Mouse (Mus musculus) myocyte (in vitro differentiated cells): ENCODE results near the gene Paqr8.

Source experiments
- CEBPB ChIP-seq: IDR thresholded peaks from 2 replicates; pipeline ENCODE4 v1.6.1; 2011; ENCODE audit warnings: mild to moderate bottlenecking, moderate library complexity; ENCODE audit not compliant: poor library complexity, insufficient read depth, severe bottlenecking
- E2F4 ChIP-seq: IDR thresholded peaks from one replicate; pipeline ENCODE4 v1.6.1; 2011; ENCODE audit warnings: mild to moderate bottlenecking, control low read depth, moderate library complexity; ENCODE audit not compliant: insufficient read depth
- MAX ChIP-seq: IDR thresholded peaks from one replicate; pipeline ENCODE4 v1.6.1; 2011; ENCODE audit warnings: low read depth, mild to moderate bottlenecking, control low read depth
- MYOD1 ChIP-seq, 3 experiments: IDR thresholded peaks; one replicate each; pipeline ENCODE4 v1.6.1; 2011; ENCODE audit warnings: control low read depth in 2 of 3, low read depth in 2 of 3, mild to moderate bottlenecking in 2 of 3, moderate library complexity in 1 of 3; ENCODE audit not compliant: insufficient read length in 2 of 3, control insufficient read depth in 1 of 3
- MYOG ChIP-seq, 3 experiments: IDR thresholded peaks; one replicate each; pipeline ENCODE4 v1.6.1; 2011; ENCODE audit warnings: control low read depth in 2 of 3, low read depth in 2 of 3, mild to moderate bottlenecking in 2 of 3; ENCODE audit not compliant: insufficient read length in 2 of 3, control insufficient read depth in 1 of 3, insufficient read depth in 1 of 3
- POLR2A ChIP-seq: IDR thresholded peaks from one replicate; pipeline ENCODE4 v1.6.1; 2011; ENCODE audit warnings: low read depth, mild to moderate bottlenecking, control low read depth, moderate library complexity; ENCODE audit not compliant: insufficient read length
- POLR2AphosphoS2 ChIP-seq: IDR thresholded peaks from one replicate; pipeline ENCODE4 v1.6.1; 2011; ENCODE audit warnings: low read depth, control low read depth; ENCODE audit not compliant: insufficient read length
- REST ChIP-seq: IDR thresholded peaks from one replicate; pipeline ENCODE4 v1.6.1; 2011; ENCODE audit warnings: mild to moderate bottlenecking, control low read depth, moderate library complexity; ENCODE audit not compliant: insufficient read depth, insufficient read length
- SRF ChIP-seq: IDR thresholded peaks from one replicate; pipeline ENCODE4 v1.6.1; 2011; ENCODE audit warnings: low read depth; ENCODE audit not compliant: control insufficient read depth, insufficient read length
- TCF12 ChIP-seq: IDR thresholded peaks from one replicate; pipeline ENCODE4 v1.6.1; 2011; ENCODE audit warnings: mild to moderate bottlenecking, control low read depth; ENCODE audit not compliant: poor library complexity, insufficient read depth, severe bottlenecking
- TCF3 ChIP-seq: IDR thresholded peaks from one replicate; pipeline ENCODE4 v1.6.1; 2011; ENCODE audit warnings: low read depth, control low read depth; ENCODE audit not compliant: insufficient read length
- USF1 ChIP-seq: IDR thresholded peaks from one replicate; pipeline ENCODE4 v1.6.1; 2011; ENCODE audit warnings: low read depth, mild to moderate bottlenecking, control low read depth, moderate library complexity

DNA sequence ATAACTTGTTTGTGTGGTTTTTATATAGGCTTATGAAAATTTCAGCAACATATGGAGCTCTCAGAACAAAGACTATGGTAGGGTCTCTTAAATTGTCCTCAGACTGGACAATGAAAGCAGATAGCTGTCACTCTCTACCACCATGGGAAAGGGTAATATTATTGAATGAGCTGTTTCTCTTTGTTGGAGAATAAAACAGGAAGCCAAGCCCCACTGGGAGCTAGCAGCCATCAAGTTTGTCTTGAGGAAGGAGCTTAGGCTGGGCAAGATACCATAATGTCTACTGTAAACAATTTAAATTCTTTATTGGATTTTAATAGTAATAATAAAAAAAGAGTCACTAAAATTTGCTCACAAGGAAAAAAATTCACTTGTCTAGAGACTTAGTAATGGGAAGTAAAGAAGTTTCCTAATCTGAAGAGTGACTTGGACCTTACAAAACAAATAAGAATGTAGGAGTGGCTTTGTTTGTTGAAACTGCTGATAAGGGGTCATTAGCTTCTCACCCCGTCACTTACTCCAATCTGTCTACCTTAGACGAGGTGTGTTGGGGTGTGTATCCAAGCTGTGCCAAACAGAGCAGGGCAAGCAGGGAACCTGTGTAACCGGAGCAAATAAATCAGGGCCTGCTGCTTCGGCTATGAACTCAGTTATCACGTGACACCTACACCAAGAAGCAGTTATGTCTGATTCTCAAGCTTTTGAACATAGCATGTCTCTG, 26.8 kb upstream of the Paqr8 start:
- TF ChIP-seq POLR2A (no peak), MAX (no peak), MYOD1 (IDR thresholded peaks at IDR 0.05; ENCODE audit: control insufficient read depth in 1 of 3, insufficient read length in 2 of 3, low read depth in 2 of 3) (no peak), POLR2AphosphoS2 (no peak), MYOG (IDR thresholded peaks at IDR 0.05; ENCODE audit: control insufficient read depth in 1 of 3, insufficient read depth in 1 of 3, insufficient read length in 2 of 3, low read depth in 2 of 3) (no peak), E2F4 (no peak), USF1 (no peak), CEBPB (no peak), SRF (no peak), TCF12 (no peak), REST (no peak), TCF3 (no peak)
